Mouse (Mus musculus) lung, postnatal 25 days (tissue): ENCODE data around the gene Lrrc58.

Experiments
- DNase-seq: peaks from one replicate; pipeline ENCODE4 v3.0.0; 2022; ENCODE audit warnings: low spot score

The Lrrc58 gene

GRCm38 (mm10) chr16:37869470-37870231 is 1.5 kb downstream of the Lrrc58 start:
- DNase-seq = peak; percentile 29

DNA sequence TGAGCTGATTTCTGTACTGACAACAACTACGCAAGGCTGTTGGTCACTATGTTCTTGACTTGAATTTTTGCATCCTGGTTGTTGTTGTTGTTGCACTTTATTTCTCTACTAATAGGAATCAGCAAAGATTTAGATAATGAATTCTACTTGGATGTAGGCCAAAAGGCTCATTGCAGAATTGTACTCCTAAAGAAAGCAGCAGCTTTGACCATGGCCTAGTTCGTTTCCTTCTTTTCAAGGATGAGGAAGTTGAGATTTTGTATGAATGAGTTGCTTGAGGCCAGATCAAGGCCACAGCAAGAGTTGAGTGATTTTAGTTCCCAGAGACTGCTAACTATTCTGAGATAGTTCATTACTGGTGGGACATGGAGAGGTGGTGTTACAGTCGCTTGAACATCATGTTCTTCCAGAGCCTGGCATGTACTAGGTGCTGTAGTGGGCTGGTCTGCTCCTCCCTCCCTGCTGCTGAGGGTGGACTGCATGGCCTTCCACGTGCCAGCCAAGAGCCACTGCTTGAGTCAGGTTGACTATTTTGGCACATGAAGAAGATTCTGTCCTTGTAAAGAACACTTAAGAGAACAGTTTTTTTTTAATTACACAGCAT is 3.0 kb downstream of the Lrrc58 start:
- peak; percentile 59 for DNase-seq

DNA sequence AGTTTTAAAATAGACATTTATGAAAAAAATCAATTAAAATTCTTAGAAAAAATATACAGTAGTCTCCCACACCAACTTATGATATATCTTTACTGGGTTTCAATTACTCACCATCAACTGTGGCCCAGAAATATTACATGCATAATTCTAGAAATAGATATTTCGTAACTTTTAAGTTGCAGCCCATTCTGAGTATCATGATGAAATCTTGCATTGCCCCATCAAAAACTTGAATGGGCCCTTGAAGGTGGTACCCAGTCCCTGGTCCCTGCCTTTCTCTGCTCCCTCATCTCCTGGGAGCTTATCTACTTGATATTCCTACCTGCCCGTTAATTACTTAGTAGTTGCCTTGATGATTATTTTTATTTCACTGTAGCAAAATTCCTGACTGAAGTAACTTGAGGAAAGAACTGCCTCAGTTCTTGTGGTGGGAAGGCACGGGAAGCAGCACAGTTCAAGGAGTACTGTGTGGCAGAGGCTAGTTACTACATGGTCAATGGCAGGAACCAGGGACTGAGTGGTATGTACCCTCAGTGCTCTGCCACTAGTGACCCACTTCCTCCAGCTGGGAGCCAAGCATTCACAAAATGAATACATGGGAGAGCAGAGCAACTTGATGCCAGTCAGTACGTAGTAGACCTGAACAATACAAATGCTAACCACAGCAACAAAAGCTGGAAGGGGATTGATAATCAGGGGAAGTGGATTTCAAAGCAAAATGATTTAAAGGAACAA is 6.5 kb downstream of the Lrrc58 start:
- peak; percentile 46 for DNase-seq

- DNase-seq = no peak
Observed at GRCm38 (mm10) chr16:37877406-37877805, 9.2 kb downstream of the Lrrc58 start.

DNA sequence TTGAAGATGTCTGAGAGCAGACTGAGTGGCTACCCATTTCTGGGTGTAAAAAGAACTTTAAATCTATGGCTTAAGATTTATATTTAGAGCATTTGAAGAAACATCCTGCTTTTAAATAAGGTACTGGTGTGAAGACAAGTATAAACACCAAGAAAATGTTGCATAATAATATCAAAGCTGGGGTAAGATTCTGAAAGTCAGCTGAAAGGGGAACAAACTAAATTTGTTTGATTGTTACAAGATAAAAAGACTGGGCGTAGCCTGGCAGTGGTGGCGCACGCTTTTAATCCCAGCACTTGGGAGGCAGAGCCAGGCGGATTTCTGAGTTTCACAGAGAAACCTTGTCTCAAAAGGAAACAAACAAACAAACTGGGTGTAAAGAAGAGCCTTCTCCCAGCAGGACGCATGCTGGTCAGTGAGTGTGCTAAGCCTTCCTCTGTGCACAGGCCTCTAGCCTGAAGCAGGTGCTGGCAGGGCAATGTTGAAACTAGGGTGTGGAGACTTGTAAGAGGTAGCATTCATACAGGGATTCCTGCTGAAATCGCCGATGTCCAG is 10.8 kb downstream of the Lrrc58 start:
- DNase-seq = no peak

DNA sequence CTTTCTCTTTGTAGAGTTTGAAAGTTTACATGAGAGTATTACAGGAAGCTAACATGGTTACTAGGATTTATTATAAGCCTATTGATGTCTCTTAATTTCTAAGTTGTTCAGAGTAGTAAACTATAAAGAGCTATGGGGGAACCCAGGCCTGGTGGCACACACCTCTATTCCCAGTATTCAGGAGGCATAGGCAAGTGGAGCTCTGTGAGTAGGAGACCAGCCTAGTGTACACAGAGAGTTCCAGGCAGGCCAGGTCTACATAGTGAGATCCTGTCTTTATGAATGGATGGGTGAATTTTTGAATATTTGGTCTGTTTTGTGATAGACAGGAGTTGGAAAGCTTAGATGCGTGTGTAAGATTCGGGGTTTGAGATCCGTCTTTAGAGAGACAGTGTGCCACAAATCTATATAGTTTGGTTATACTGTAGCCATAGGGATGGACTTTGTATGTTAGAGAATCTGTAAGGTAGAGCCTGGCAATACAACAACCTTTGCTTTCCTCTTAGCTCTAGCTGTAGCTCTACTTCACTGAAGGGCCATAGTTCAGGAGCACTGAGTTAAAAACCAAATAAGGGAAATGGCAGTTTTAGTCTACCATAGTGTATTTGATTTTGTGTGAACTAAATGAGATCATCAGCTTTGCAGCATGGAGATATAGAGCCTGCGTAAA is 11.7 kb downstream of the Lrrc58 start:
- no peak for DNase-seq

- DNase-seq = no peak
Observed at GRCm38 (mm10) chr16:37881168-37881567, 13.0 kb downstream of the Lrrc58 start.

GRCm38 (mm10) chr16:37888986-37889385 is 20.8 kb downstream of the Lrrc58 start:
- DNase-seq = no peak

DNA sequence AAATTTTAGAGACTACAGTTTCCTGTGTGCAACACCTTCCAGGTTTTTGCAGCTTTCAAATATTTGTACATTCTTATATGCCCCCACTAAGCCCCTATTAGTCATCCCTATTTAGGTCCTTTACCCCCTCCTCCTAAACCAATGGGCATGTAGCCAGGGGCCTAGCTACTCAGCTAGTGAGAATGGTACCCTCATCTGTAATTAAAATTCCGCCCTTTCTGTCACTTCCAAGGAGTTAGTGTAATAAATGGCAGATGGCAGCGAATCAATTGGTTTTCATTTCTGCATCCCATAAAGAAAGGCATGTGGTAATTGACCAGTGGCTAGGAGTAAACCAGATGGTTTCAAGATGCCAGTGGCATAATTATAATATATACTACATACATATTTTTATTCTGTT is 24.5 kb downstream of the Lrrc58 start:
- no peak for DNase-seq

DNA sequence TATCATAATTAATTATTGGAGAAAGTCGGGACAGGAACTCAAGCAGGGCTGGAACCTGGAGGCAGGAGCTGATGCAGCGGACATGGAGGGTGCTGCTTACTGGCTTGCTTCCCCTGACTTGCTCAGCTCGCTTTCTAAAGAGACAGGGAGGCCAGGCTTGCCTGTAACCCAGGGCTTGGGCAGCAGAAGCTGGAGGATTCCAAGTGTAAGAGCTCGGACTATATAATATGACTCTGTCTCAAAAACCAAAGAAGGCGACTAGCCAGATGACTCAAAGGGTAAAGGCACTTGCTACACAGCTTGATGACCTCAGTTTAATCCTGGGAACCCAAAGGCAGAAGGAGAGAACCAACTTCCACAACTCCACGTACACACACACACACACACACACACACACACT is 25.2 kb downstream of the Lrrc58 start:
- DNase-seq = no peak

GRCm38 (mm10) chr16:37893942-37894341 is 25.8 kb downstream of the Lrrc58 start:
- DNase-seq = no peak

GRCm38 (mm10) chr16:37898790-37899189 is 30.6 kb downstream of the Lrrc58 start:
- DNase-seq = no peak

GRCm38 (mm10) chr16:37899357-37899756 is 31.2 kb downstream of the Lrrc58 start:
- DNase-seq = no peak

DNA sequence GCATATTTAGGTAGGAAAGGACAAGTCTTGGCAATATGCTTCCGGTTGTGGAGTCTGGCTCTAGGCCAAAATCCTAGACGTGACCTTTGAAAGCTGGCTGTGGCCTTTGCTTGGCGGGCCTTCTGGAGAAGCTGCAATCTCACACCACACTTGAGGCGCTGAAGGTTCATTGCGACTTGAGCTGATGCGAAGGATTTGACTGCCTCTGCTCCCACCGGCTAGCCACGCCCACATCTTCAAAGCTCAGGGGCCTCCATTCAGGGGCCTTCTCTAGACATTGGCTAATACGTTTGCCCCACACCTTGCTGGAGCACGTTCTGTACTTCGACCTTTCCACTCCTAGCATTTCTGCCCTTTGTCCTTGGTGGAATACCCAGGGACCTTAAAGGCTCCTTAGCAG is 33.1 kb downstream of the Lrrc58 start:
- DNase-seq = no peak

DNA sequence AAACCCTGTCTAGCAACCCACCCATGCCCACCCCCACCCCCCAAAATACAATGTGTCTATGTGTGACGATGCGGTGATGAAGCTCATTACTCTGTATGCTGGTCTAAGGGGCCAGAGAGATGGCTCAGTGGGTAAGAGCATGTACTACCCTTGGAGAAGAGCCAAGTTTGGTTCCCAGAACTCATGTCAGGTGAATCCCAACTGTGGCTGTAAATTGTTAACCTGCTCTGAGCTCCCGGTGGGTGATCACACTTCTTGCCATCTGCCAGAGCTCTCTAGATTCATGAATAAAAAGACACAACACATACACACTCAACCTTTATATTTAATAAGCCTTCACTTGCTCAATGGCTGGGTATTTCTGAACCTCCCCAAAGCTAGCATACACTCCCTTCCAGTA is 38.3 kb downstream of the Lrrc58 start:
- DNase-seq = no peak

DNA sequence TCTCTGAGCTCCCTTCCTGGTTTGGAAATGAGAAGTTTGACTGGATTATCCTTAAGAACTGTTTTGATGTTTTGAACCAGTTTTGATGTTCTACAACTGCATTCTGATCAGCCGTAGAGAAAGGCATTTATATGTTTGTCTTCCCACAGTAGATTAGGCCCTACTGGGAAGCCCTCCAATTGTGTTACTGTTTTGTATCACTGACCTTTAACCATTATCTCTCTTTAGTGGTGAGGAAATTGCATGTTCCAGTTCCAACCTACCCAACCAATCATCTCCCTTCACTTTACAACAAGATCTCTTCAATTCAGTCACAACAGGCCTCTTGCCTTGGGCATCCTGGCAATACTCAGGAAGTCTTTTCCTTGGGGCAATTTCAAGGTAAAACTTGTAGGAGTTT is 42.9 kb downstream of the Lrrc58 start:
- DNase-seq = no peak

DNA sequence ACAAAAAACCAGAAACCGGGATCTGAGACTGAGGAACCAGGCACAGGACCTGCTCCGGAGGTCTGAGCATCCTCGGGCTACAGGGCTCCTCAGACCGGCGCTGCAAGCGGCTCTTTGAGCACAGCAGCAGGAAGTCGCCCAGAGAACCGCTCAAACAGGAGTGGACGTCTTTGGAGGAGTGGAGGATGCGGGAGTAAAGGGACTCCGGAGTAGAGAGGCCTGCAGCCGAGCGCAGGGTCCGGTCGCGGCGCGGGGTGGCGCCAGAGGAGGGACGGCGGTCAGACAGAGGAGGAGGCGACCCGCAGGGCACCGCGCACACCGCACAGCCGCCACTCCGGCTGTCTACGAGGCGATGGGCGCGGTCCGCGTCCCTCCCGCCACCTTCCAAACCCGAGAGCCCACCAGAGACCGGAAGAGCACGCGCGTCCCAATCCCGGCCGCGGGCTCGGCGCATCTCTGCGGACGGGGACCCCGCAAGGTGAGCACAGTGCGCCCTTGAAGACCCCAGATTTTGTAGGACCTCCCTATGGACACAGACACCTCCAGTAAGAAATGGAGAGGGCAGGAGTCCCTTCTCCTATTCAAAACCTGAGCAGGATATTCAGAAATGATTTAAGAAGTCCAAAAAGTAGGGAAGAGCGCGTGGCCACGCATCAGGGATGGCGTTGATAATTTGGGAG is 48.1 kb downstream of the Lrrc58 start, which contains the start of gene Gpr156:
Gpr156 (plus strand) TSS at position 359 of the 680 bp plus-strand sequence.
- DNase-seq = no peak

GRCm38 (mm10) chr16:37916818-37917201 is 48.6 kb downstream of the Lrrc58 start:
- no peak for DNase-seq

DNA sequence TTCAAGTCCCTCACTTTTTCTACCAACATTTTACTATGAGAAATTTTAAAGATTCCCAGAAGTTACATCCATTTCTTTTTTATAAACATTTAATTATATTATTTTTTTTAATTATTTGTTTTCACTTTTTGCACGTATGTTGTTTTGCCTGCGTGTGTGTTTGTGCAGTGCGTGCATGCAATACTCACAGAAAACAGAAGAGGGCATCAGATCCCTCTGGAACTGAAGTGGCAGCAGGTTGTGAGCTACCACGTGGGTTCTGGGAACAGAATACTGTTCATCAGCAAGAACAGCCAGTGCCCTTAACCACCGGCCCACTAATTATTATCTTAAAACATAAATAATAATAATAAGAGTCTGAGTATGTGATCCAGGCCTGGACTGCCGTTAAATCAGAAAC is 50.8 kb downstream of the Lrrc58 start:
- DNase-seq = no peak

GRCm38 (mm10) chr16:37920842-37921409 is 52.7 kb downstream of the Lrrc58 start:
- DNase-seq = no peak

DNA sequence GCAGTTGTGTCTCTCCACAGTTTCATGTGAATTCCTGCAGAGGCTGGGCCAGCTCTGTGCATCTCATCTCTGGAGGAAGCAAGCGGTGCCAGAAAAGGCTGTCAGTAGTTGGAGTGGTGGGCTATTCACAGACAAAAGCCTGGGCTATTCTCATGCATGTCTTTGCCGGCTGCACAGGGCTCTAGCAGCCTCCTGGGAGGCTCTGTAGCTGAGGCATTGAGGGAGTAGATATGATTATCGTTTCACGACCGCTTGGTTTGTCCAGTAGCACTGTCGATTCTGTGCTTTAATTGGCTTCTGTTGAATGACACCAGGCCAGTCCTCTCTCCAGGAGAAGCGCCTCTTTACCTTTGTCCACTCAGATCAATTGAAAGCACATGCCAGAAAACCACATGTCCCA is 57.9 kb downstream of the Lrrc58 start:
- DNase-seq = no peak
